Mouse (Mus musculus): ENCODE results near the gene Gm49337. TPM values are rescaled to one million over a fixed set of nuclear protein-coding genes. Genes with fewer than 3 reads are reported as not detected.

Gm49337 gene
- total RNA-seq (2023), result not detected

DNA sequence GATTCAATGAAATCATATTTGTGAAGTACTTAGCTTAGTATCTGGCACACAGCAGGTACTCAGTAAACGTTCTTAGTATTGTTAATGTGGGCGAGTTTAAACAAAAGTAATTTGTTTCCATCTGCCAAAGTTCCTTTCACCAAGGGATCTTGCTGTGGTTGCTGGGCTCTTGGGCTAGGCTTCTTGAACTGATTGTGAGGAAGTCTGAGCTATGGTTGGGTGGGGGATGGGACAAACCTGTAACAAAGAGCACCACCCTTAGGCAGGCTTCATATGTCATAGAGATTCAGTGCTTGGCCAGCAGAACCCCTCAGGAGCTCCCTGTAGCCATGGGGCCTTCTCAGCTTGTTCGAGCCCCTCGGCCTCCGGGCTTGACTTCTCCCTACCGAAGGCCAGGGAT is at the start of gene Gm49337, which contains the start of gene 1700042G07Rik:
Gene Gm49337 (plus strand): TSS at position 313 of the 400 bp plus-strand sequence.
Gene 1700042G07Rik (plus strand): TSS at position 301 of the 400 bp plus-strand sequence.

DNA sequence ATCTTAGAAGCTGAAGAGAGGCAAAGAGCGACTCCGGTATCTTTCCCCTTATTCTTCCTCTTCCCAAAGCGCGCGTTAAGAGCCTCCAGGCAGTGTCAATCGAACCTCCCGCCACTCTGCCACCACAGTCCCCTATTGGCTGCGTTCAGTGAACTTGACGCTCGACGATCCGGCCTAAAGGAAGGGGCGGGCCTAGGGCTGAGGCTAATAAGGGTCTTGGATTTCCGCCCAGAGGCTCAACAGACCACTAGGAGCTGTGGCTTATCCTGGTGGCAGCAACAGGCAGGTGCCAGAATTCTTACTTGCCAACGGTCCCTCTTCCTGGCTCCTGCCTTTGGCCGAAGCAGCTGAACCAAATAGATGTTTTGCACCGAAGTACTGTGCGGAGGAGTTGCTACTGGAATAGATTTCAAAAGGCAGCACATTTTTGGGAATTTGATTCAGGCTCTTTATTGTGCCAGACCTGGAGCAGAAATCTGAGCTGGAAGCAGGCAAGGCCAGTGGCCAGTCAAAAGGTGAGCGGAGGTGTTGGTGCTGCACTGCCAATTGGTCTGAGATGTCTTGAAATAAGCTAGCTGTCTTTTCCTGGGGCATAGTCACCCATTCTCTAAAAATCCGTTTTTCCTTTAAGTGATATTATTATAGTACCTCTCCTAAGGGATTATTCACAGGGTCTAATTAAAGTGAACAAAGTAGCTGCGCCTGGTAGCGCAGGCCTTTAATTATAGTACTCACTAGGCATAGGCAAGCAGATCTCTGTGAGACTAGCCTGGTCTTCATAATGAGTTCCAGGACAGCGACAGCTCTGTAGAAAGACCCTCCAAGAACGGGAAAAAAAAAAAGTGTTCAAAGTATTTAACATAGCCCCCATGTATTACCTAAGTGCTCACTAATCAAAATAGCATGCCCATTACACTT is 49.3 kb upstream of the Gm49337 start, which contains the start of the genes Rad54l and Pomgnt1:
Gene Rad54l (minus strand): TSS at position 89 of the 918 bp plus-strand sequence.
Gene Pomgnt1 (plus strand): TSS at position 239 of the 918 bp plus-strand sequence.

DNA sequence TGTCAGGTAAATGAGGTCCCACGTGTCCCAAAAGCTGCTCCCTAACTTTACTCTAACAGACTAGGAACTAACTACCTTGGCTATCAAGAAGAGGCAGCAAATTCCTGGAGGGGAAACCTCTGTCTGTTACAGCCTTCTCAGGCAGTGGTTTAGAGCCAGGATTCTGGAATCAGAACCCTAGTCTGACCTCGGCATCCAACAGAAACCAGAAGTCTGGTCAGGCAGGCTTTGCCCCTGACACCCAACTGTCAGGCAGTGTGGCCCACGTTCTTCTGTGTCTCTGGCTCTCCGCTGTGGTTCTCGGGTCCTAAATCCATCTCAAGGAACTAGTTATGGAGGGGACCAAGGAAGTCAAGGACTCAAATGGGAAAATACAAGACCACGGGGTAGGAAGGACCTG is 21.9 kb upstream of the Gm49337 start, which contains the start of gene Lurap1:
Gene Lurap1 (minus strand): TSS at position 101 of the 400 bp plus-strand sequence.

DNA sequence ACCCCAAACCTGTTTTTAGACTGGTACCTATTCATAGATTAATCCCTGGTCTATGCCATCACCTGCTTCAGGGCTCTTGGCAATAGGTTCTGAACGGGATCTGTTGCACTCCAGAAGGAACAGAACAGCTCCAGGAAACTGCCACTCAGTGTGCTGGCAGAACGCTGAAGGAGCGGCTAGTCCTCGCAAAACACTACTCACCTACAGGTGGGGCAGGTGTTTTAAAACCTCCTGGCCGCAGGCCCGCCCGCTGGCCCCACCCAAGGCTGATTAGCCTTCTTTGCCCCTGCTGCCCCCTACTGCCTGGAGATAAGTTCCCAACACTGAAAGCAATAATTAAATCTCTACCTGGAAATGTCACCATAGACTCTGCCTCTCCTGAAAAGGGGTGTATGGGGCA is 5.8 kb upstream of the Gm49337 start, which contains the start of gene Tspan1:
Gene Tspan1 (minus strand): TSS at position 198 of the 400 bp plus-strand sequence.

DNA sequence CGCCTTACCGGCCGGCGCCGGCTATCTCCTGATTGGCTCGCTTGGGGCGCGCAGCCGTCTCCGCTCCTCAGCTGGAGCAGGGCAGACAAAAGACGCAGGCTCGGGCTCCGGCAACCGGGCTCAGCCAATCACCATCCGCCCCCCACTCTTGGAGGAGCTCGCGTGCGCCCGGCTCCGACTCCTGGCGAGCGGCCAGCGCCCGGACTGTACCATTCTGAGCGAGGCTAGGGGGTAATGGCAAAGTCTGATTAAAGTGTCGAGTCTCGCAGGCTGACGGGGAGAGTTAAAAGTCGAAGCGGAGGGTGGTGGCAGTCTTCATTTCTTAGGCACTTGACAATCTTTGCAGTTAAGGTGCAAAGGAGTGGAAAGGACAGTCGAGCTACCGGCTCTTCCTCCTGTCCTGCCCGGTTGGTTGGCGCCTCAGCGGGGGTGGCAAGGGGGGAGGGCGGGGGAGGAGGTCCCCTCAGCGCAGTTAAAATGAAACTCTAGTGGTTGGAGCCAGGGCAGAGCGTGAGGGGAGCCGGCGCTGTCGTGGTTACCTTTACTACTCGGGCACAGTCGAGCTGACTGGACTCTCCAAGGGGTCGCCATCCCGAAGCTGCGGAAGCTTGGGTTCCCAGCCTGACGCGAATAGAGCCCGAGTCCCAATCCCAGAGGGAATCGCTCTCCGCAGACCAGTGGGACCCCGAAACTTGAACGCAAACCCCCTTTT is 48.1 kb downstream of the Gm49337 start, which contains the start of gene Pik3r3:
Gene Pik3r3 (plus strand): TSS at position 479 of the 712 bp plus-strand sequence.

Other genes with a start within 250 kb of the Gm49337 start
- not detected for gene Dmbx1, start 233.5 kb upstream of the Gm49337 start, total RNA-seq (2023)
- gene Faah, start 155.5 kb upstream of the Gm49337 start, total RNA-seq (2023), result 1 to 10 TPM; 1.2 to 2.1 TPM
- gene Nsun4, start 119.5 kb upstream of the Gm49337 start, total RNA-seq (2023), result 10 to 100 TPM; 21.4 to 23.2 TPM
- gene Uqcrh, start 98.3 kb upstream of the Gm49337 start, total RNA-seq (2023), result 100 to 1,000 TPM; 261 to 279 TPM
- 10 to 100 TPM; 28.3 to 35.8 TPM for gene Lrrc41, start 98.1 kb upstream of the Gm49337 start, total RNA-seq (2023)
- gene Rad54l, start 49.7 kb upstream of the Gm49337 start, total RNA-seq (2023), result 1 to 10 TPM in 1 of 2 experiments, under 1 TPM in 1; 0.84 to 1.1 TPM
- 10 to 100 TPM; 17.7 to 19.9 TPM for gene Pomgnt1, start 49.5 kb upstream of the Gm49337 start, total RNA-seq (2023)
- gene Lurap1, start 22.0 kb upstream of the Gm49337 start, total RNA-seq (2023), result under 1 TPM; 0.09 to 0.16 TPM
- gene Tspan1, start 5.8 kb upstream of the Gm49337 start, total RNA-seq (2023), result not detected
- gene 1700042G07Rik, start within 50 bp of the Gm49337 start, total RNA-seq (2023), result not detected
- gene Pik3r3, start 48.2 kb downstream of the Gm49337 start, total RNA-seq (2023), result 1 to 10 TPM in 1 of 2 experiments, under 1 TPM in 1; 0.76 to 1.5 TPM